Mouse (Mus musculus): ENCODE data around the gene Mthfr. TPM values are rescaled to one million over a fixed set of nuclear protein-coding genes. Genes with fewer than 3 reads are reported as not detected.

Gene Mthfr
- polyA plus RNA-seq, 1 experiment from 2014 or later: 18.4 TPM

- no peaks in the 10 kb centered on the region; the same call in 1 of the 2 replicates for H3K36me3 ChIP-seq
- WGBS: 5% methylated on average over 30 of the region's 30 CpGs
- peak overlapping the region; percentile 84 for H3K9ac ChIP-seq
- peaks cover 25% of the 10 kb centered on the region for H3K4me1 ChIP-seq (replicated peaks)
- no peaks in the 10 kb centered on the region for H3K9me3 ChIP-seq
- H3K4me2 ChIP-seq (replicated peaks): peak overlapping the region; percentile 77
- peak overlapping the region; percentile 66 for H3K27ac ChIP-seq
- no peaks in the 10 kb centered on the region for H3K27me3 ChIP-seq (replicated peaks)
- peak; percentile 66 for ATAC-seq
- H3K4me3 ChIP-seq (replicated peaks): peak overlapping the region; percentile 78
These were observed 48.4 kb downstream of the Mthfr start for GRCm38 (mm10) chr4:148087091-148087906.

- 7% methylated on average over 34 of the region's 34 CpGs for WGBS
These were observed 49.1 kb downstream of the Mthfr start, which contains the start of gene Agtrap for GRCm38 (mm10) chr4:148087907-148088527. Gene Agtrap, minus strand, starts transcription at chr4:148088031.

GRCm38 (mm10) chr4:148089166-148089565 is 50.3 kb downstream of the Mthfr start:
- no peak for ATAC-seq

More at GRCm38 (mm10) chr4:148087907-148088527, 49.1 kb downstream of the Mthfr start, which contains the start of gene Agtrap:
- no peaks in the 10 kb centered on the region; the same call in 1 of the 2 replicates for H3K36me3 ChIP-seq
- no peaks in the 10 kb centered on the region for H3K9me3 ChIP-seq
- peaks cover 25% of the 10 kb centered on the region for H3K4me1 ChIP-seq (replicated peaks)
- peak within 1 kb of the TSS; percentile 66 for H3K27ac ChIP-seq
- peak within 1 kb of the TSS; percentile 84 for H3K9ac ChIP-seq
- peak; percentile 96 for ATAC-seq
- H3K27me3 ChIP-seq (replicated peaks): no peaks in the 10 kb centered on the region
- H3K4me2 ChIP-seq (replicated peaks): peak within 1 kb of the TSS; percentile 77
- peak within 1 kb of the TSS; percentile 78 for H3K4me3 ChIP-seq (replicated peaks)

GRCm38 (mm10) chr4:148091181-148091580 is 52.3 kb downstream of the Mthfr start:
- 100% methylated on average over 1 of the region's 1 CpGs for WGBS
- ATAC-seq: no peak
- no peaks in the 10 kb centered on the region for H3K9me3 ChIP-seq
- no peak overlapping the region for H3K4me2 ChIP-seq (replicated peaks)
- no peak overlapping the region for H3K27ac ChIP-seq
- H3K4me3 ChIP-seq (replicated peaks): no peak overlapping the region
- H3K4me1 ChIP-seq (replicated peaks): peaks cover 9% of the 10 kb centered on the region; the same call in 1 of the 2 replicates
- H3K36me3 ChIP-seq: no peaks in the 10 kb centered on the region
- H3K9ac ChIP-seq: no peak overlapping the region
- no peaks in the 10 kb centered on the region for H3K27me3 ChIP-seq (replicated peaks)

More at GRCm38 (mm10) chr4:148089166-148089565, 50.3 kb downstream of the Mthfr start:
- WGBS: 75% methylated on average over 4 of the region's 4 CpGs
- Histone ChIP-seq H3K9me3 (no peaks in the 10 kb centered on the region), H3K27me3 (replicated peaks) (no peaks in the 10 kb centered on the region), H3K9ac (no peak overlapping the region), H3K4me1 (replicated peaks) (peaks cover 17% of the 10 kb centered on the region), H3K4me3 (replicated peaks) (no peak overlapping the region), H3K36me3 (no peaks in the 10 kb centered on the region), H3K4me2 (replicated peaks) (no peak overlapping the region), H3K27ac (no peak overlapping the region)

- no peaks in the 10 kb centered on the region for H3K27me3 ChIP-seq (replicated peaks)
- no peak overlapping the region for H3K9ac ChIP-seq
- H3K36me3 ChIP-seq: no peaks in the 10 kb centered on the region
- 80% methylated on average over 11 of the region's 11 CpGs for WGBS
- ATAC-seq: no peak
- no peak overlapping the region for H3K4me3 ChIP-seq (replicated peaks)
- no peak overlapping the region for H3K4me2 ChIP-seq (replicated peaks)
- H3K9me3 ChIP-seq: no peaks in the 10 kb centered on the region
- no peak overlapping the region for H3K27ac ChIP-seq
- H3K4me1 ChIP-seq (replicated peaks): no peaks in the 10 kb centered on the region
These were observed 53.8 kb downstream of the Mthfr start for GRCm38 (mm10) chr4:148092551-148093271.

- H3K9ac ChIP-seq: no peak overlapping the region
- no peaks in the 10 kb centered on the region for H3K36me3 ChIP-seq
- ATAC-seq: no peak
- 84% methylated on average over 5 of the region's 5 CpGs for WGBS
- no peak overlapping the region for H3K4me2 ChIP-seq (replicated peaks)
- no peaks in the 10 kb centered on the region for H3K27me3 ChIP-seq (replicated peaks)
- H3K27ac ChIP-seq: no peak overlapping the region
- no peak overlapping the region for H3K4me3 ChIP-seq (replicated peaks)
- no peaks in the 10 kb centered on the region for H3K4me1 ChIP-seq (replicated peaks)
- no peaks in the 10 kb centered on the region for H3K9me3 ChIP-seq
These were observed 55.3 kb downstream of the Mthfr start for GRCm38 (mm10) chr4:148094161-148094560.

GRCm38 (mm10) chr4:148095081-148095480 is 56.2 kb downstream of the Mthfr start:
- Histone ChIP-seq H3K27ac (no peak overlapping the region), H3K27me3 (replicated peaks) (no peaks in the 10 kb centered on the region), H3K4me3 (replicated peaks) (no peak overlapping the region), H3K9me3 (no peaks in the 10 kb centered on the region), H3K9ac (no peak overlapping the region), H3K4me2 (replicated peaks) (no peak overlapping the region), H3K36me3 (no peaks in the 10 kb centered on the region), H3K4me1 (replicated peaks) (no peaks in the 10 kb centered on the region)
- no peak for ATAC-seq
- 85% methylated on average over 4 of the region's 4 CpGs for WGBS

GRCm38 (mm10) chr4:148097936-148098335 is 59.1 kb downstream of the Mthfr start:
- WGBS: 94% methylated on average over 2 of the region's 2 CpGs
- Histone ChIP-seq H3K27me3 (replicated peaks) (no peaks in the 10 kb centered on the region; the same call in 1 of the 2 replicates), H3K27ac (no peak overlapping the region), H3K9me3 (no peaks in the 10 kb centered on the region), H3K4me3 (replicated peaks) (no peak overlapping the region), H3K4me1 (replicated peaks) (peaks cover 8% of the 10 kb centered on the region; the same call in 1 of the 2 replicates), H3K9ac (no peak overlapping the region), H3K4me2 (replicated peaks) (no peak overlapping the region), H3K36me3 (no peaks in the 10 kb centered on the region)
- no peak for ATAC-seq

- Histone ChIP-seq H3K9ac (no peak overlapping the region), H3K4me3 (replicated peaks) (no peak overlapping the region), H3K4me2 (replicated peaks) (no peak overlapping the region), H3K27ac (no peak overlapping the region), H3K27me3 (replicated peaks) (no peaks in the 10 kb centered on the region; the same call in 1 of the 2 replicates), H3K4me1 (replicated peaks) (peaks cover 8% of the 10 kb centered on the region; the same call in 1 of the 2 replicates), H3K9me3 (no peaks in the 10 kb centered on the region), H3K36me3 (no peaks in the 10 kb centered on the region)
- ATAC-seq: no peak
- WGBS: 66% methylated on average over 3 of the region's 3 CpGs
These were observed 59.8 kb downstream of the Mthfr start for GRCm38 (mm10) chr4:148098666-148099065.

- Histone ChIP-seq H3K27me3 (replicated peaks) (no peaks in the 10 kb centered on the region; the same call in 1 of the 2 replicates), H3K27ac (no peak overlapping the region), H3K4me1 (replicated peaks) (peaks cover 8% of the 10 kb centered on the region; the same call in 1 of the 2 replicates), H3K36me3 (no peaks in the 10 kb centered on the region), H3K9ac (no peak overlapping the region), H3K9me3 (no peaks in the 10 kb centered on the region), H3K4me3 (replicated peaks) (0 out of 2 replicates have a peak overlapping the region, but pooled peaks have one; percentile 15), H3K4me2 (replicated peaks) (peak overlapping the region; percentile 57)
- WGBS: 20% methylated on average over 29 of the region's 29 CpGs
- ATAC-seq: peak; percentile 77
These were observed 63.1 kb downstream of the Mthfr start for GRCm38 (mm10) chr4:148101801-148102527.

GRCm38 (mm10) chr4:148104146-148104545 is 65.3 kb downstream of the Mthfr start:
- Histone ChIP-seq H3K9ac (no peak overlapping the region), H3K27ac (no peak overlapping the region), H3K4me1 (replicated peaks) (peaks cover 10% of the 10 kb centered on the region; the same call in 1 of the 2 replicates), H3K27me3 (replicated peaks) (no peaks in the 10 kb centered on the region; the same call in 1 of the 2 replicates), H3K4me2 (replicated peaks) (no peak overlapping the region), H3K4me3 (replicated peaks) (no peak overlapping the region), H3K9me3 (no peaks in the 10 kb centered on the region), H3K36me3 (no peaks in the 10 kb centered on the region)
- WGBS: 84% methylated on average over 3 of the region's 3 CpGs
- ATAC-seq: no peak

Measured in intestine, embryonic 15.5 days (tissue).